Mouse (Mus musculus): ENCODE measurements around the gene Rbbp5.

DNA sequence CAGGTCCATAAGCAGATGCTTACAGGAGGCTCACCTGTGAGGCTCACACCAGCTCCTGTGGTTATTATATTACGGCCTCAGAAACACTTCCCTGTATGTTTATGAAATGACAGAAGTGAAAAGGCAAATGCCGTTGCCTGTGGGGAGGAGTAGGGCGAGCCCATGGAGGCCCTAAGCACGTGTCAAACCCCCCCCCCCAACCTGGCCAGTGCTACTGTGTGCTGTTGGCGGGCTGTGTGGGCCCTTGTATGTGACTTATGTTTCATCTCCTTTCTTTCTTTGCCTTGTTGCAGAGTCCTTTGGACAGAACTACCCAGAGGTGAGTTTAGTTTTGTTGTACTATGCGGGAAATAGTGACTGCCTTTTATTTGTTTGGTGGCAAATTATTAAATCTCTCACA, 6.6 kb downstream of the Rbbp5 start:
- TF ChIP-seq CTCF (IDR thresholded peaks at IDR 0.05; ENCODE audit: low read depth) (no peak), EP300 (optimal IDR thresholded peaks at IDR 0.05) (no peak)
